Mouse (Mus musculus) kidney, adult 2 months (tissue): ENCODE data around the gene Vps13d.

ENCODE experiments used
- CTCF ChIP-seq: fragments of 200-500 bp; conservative IDR thresholded peaks from 2 replicates; pipeline ENCODE4 v1.5.1; 2011; ENCODE audit warnings: low read depth, mild to moderate bottlenecking, control low read depth, low read length, moderate library complexity, mixed read lengths; ENCODE audit not compliant: insufficient read depth, insufficient read length
- POLR2A ChIP-seq: fragments of 200-500 bp; IDR thresholded peaks from one replicate; pipeline ENCODE4 v1.6.1; 2011; ENCODE audit warnings: low read depth, low read length, control low read depth

DNA sequence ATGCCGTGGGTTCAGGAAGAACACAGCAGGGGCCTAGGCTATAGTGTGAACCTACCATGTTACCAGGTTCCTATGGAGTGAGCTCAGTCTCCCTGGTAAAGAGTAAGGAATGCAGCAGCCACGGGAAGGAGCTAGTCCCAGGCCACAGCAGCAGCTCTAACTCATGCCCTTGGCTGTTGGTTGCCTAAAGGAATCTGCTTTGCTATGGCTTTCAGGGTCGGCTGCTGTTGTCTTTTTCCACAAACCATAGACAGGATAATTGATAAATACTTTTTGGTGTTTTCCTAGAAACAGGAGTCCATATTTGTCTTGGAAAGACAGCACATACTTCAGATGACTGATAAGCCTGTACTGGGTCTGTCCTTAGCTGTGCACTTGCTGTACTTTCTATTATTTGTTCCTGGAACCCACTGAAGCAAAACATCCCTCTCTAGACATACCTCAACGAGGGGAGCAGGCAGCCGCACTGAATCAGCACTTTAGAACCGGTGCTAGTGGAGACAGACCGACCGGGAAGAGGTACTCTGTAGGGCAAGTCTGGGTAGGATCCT, 210.9 kb downstream of the Vps13d start:
- no peak for TF ChIP-seq POLR2A
- TF ChIP-seq CTCF = no peak
